Mouse (Mus musculus): ENCODE measurements around the gene Srrm2. TPM values are rescaled to one million over a fixed set of nuclear protein-coding genes. Genes with fewer than 3 reads are reported as not detected.
A peak's percentile ranks its signal among the peaks of the same experiment; 100 is the strongest.

Srrm2 gene
- polyA plus RNA-seq, 1 experiment: 63.8 TPM

GRCm38 (mm10) chr17:23757581-23757980 lies 32.8 kb upstream of the Srrm2 start:
- no peaks in the 10 kb centered on the region for H3K79me3 ChIP-seq (ENCODE audit: low read depth)
- no peak overlapping the region for H3K4me3 ChIP-seq (ENCODE audit: insufficient read depth, poor library complexity, severe bottlenecking)
- no peak overlapping the region for H3ac ChIP-seq (ENCODE audit: control insufficient read depth, insufficient read length, low read depth)
- TF ChIP-seq MYOD1 (IDR thresholded peaks at IDR 0.05; ENCODE audit: control insufficient read depth, insufficient read length, low read depth): no peak
- no peak for TF ChIP-seq CEBPB (IDR thresholded peaks at IDR 0.05; ENCODE audit: low read depth)
- TF ChIP-seq MYOG (IDR thresholded peaks at IDR 0.05; ENCODE audit: control insufficient read depth, extremely low read depth, insufficient read length): no peak
- TF ChIP-seq MAX (IDR thresholded peaks at IDR 0.05): no peak
- no peak for TF ChIP-seq FOSL1 (IDR thresholded peaks at IDR 0.05; ENCODE audit: insufficient read depth, low read length, poor library complexity, severe bottlenecking)
- TF ChIP-seq CTCF (IDR thresholded peaks at IDR 0.05; ENCODE audit: control insufficient read depth, insufficient read depth, insufficient read length): no peak
- no peak for TF ChIP-seq USF1 (IDR thresholded peaks at IDR 0.05; ENCODE audit: low read depth)
- peaks cover 68% of the 10 kb centered on the region for H3K36me3 ChIP-seq (ENCODE audit: control insufficient read depth, insufficient read depth)
- H3K79me2 ChIP-seq (ENCODE audit: control insufficient read depth, insufficient read depth): no peaks in the 10 kb centered on the region
- H3K27me3 ChIP-seq (ENCODE audit: control insufficient read depth, insufficient read depth, insufficient read length): no peaks in the 10 kb centered on the region

GRCm38 (mm10) chr17:23758801-23759200 lies 31.5 kb upstream of the Srrm2 start:
- Histone ChIP-seq H3ac (ENCODE audit: control insufficient read depth, insufficient read length, low read depth) (no peak overlapping the region), H3K4me3 (ENCODE audit: insufficient read depth, poor library complexity, severe bottlenecking) (no peak overlapping the region), H3K79me3 (ENCODE audit: low read depth) (no peaks in the 10 kb centered on the region), H3K79me2 (ENCODE audit: control insufficient read depth, insufficient read depth) (no peaks in the 10 kb centered on the region), H3K27me3 (ENCODE audit: control insufficient read depth, insufficient read depth, insufficient read length) (no peaks in the 10 kb centered on the region), H3K36me3 (ENCODE audit: control insufficient read depth, insufficient read depth) (peaks cover 59% of the 10 kb centered on the region)
- TF ChIP-seq MAX (IDR thresholded peaks at IDR 0.05): no peak

- no peaks in the 10 kb centered on the region for H3K79me2 ChIP-seq (ENCODE audit: control insufficient read depth, insufficient read depth)
- no peaks in the 10 kb centered on the region for H3K79me3 ChIP-seq (ENCODE audit: low read depth)
- no peaks in the 10 kb centered on the region for H3K27me3 ChIP-seq (ENCODE audit: control insufficient read depth, insufficient read depth, insufficient read length)
- peaks cover 51% of the 10 kb centered on the region for H3K36me3 ChIP-seq (ENCODE audit: control insufficient read depth, insufficient read depth)
- H3ac ChIP-seq (ENCODE audit: control insufficient read depth, insufficient read length, low read depth): no peak overlapping the region
- TF ChIP-seq MAX (IDR thresholded peaks at IDR 0.05) (no peak), MYOG (IDR thresholded peaks at IDR 0.05; ENCODE audit: control insufficient read depth, extremely low read depth, insufficient read length) (no peak), FOSL1 (IDR thresholded peaks at IDR 0.05; ENCODE audit: insufficient read depth, low read length, poor library complexity, severe bottlenecking) (no peak), CTCF (IDR thresholded peaks at IDR 0.05; ENCODE audit: control insufficient read depth, insufficient read depth, insufficient read length) (no peak), USF1 (IDR thresholded peaks at IDR 0.05; ENCODE audit: low read depth) (no peak), MYOD1 (IDR thresholded peaks at IDR 0.05; ENCODE audit: control insufficient read depth, insufficient read length, low read depth) (no peak), CEBPB (IDR thresholded peaks at IDR 0.05; ENCODE audit: low read depth) (no peak)
- no peak overlapping the region for H3K4me3 ChIP-seq (ENCODE audit: insufficient read depth, poor library complexity, severe bottlenecking)
These were observed 30.1 kb upstream of the Srrm2 start for GRCm38 (mm10) chr17:23760231-23760630.

- Histone ChIP-seq H3K36me3 (ENCODE audit: control insufficient read depth, insufficient read depth) (peaks cover 42% of the 10 kb centered on the region), H3K79me3 (ENCODE audit: low read depth) (no peaks in the 10 kb centered on the region), H3K4me3 (ENCODE audit: insufficient read depth, poor library complexity, severe bottlenecking) (no peak overlapping the region), H3K27me3 (ENCODE audit: control insufficient read depth, insufficient read depth, insufficient read length) (no peaks in the 10 kb centered on the region), H3ac (ENCODE audit: control insufficient read depth, insufficient read length, low read depth) (no peak overlapping the region), H3K79me2 (ENCODE audit: control insufficient read depth, insufficient read depth) (no peaks in the 10 kb centered on the region)
- TF ChIP-seq USF1 (IDR thresholded peaks at IDR 0.05; ENCODE audit: low read depth): no peak
- TF ChIP-seq FOSL1 (IDR thresholded peaks at IDR 0.05; ENCODE audit: insufficient read depth, low read length, poor library complexity, severe bottlenecking): no peak
- TF ChIP-seq MAX (IDR thresholded peaks at IDR 0.05): no peak
- no peak for TF ChIP-seq MYOG (IDR thresholded peaks at IDR 0.05; ENCODE audit: control insufficient read depth, extremely low read depth, insufficient read length)
- no peak for TF ChIP-seq CEBPB (IDR thresholded peaks at IDR 0.05; ENCODE audit: low read depth)
- TF ChIP-seq MYOD1 (IDR thresholded peaks at IDR 0.05; ENCODE audit: control insufficient read depth, insufficient read length, low read depth): no peak
- no peak for TF ChIP-seq CTCF (IDR thresholded peaks at IDR 0.05; ENCODE audit: control insufficient read depth, insufficient read depth, insufficient read length)
These were observed 29.2 kb upstream of the Srrm2 start for GRCm38 (mm10) chr17:23761155-23761554.

- Histone ChIP-seq H3ac (ENCODE audit: control insufficient read depth, insufficient read length, low read depth) (no peak overlapping the region), H3K79me2 (ENCODE audit: control insufficient read depth, insufficient read depth) (no peaks in the 10 kb centered on the region), H3K4me3 (ENCODE audit: insufficient read depth, poor library complexity, severe bottlenecking) (no peak overlapping the region), H3K79me3 (ENCODE audit: low read depth) (no peaks in the 10 kb centered on the region), H3K27me3 (ENCODE audit: control insufficient read depth, insufficient read depth, insufficient read length) (no peaks in the 10 kb centered on the region), H3K36me3 (ENCODE audit: control insufficient read depth, insufficient read depth) (peaks cover 35% of the 10 kb centered on the region)
- no peak for TF ChIP-seq FOSL1 (IDR thresholded peaks at IDR 0.05; ENCODE audit: insufficient read depth, low read length, poor library complexity, severe bottlenecking)
- no peak for TF ChIP-seq CEBPB (IDR thresholded peaks at IDR 0.05; ENCODE audit: low read depth)
- no peak for TF ChIP-seq MYOD1 (IDR thresholded peaks at IDR 0.05; ENCODE audit: control insufficient read depth, insufficient read length, low read depth)
- TF ChIP-seq MYOG (IDR thresholded peaks at IDR 0.05; ENCODE audit: control insufficient read depth, extremely low read depth, insufficient read length): no peak
These were observed 27.4 kb upstream of the Srrm2 start for GRCm38 (mm10) chr17:23762976-23763375.

GRCm38 (mm10) chr17:23770493-23770892 lies 19.8 kb upstream of the Srrm2 start:
- H3K27me3 ChIP-seq (ENCODE audit: control insufficient read depth, insufficient read depth, insufficient read length): no peaks in the 10 kb centered on the region
- peaks cover 7% of the 10 kb centered on the region for H3K79me3 ChIP-seq (ENCODE audit: low read depth)
- no peaks in the 10 kb centered on the region for H3K36me3 ChIP-seq (ENCODE audit: control insufficient read depth, insufficient read depth)
- H3K4me3 ChIP-seq (ENCODE audit: insufficient read depth, poor library complexity, severe bottlenecking): peak overlapping the region; percentile 52
- H3K79me2 ChIP-seq (ENCODE audit: control insufficient read depth, insufficient read depth): peaks cover 18% of the 10 kb centered on the region
- no peak for TF ChIP-seq CEBPB (IDR thresholded peaks at IDR 0.05; ENCODE audit: low read depth)
- TF ChIP-seq MYOG (IDR thresholded peaks at IDR 0.05; ENCODE audit: control insufficient read depth, extremely low read depth, insufficient read length): no peak
- no peak for TF ChIP-seq FOSL1 (IDR thresholded peaks at IDR 0.05; ENCODE audit: insufficient read depth, low read length, poor library complexity, severe bottlenecking)
- TF ChIP-seq CTCF (IDR thresholded peaks at IDR 0.05; ENCODE audit: control insufficient read depth, insufficient read depth, insufficient read length): no peak
- H3ac ChIP-seq (ENCODE audit: control insufficient read depth, insufficient read length, low read depth): no peak overlapping the region
